Mouse (Mus musculus) heart, adult 2 months (tissue): Measurements from ENCODE around the gene Pprc1. TPM values are rescaled to one million over a fixed set of nuclear protein-coding genes. Genes with fewer than 3 reads are reported as not detected.
A peak's percentile ranks its signal among the peaks of the same experiment; 100 is the strongest.

Experiments
- DNase-seq, 2 experiments: peaks; one replicate each; pipeline ENCODE4 v3.0.0; 2021
- H3K27ac ChIP-seq: fragments of 200-600 bp; 2 replicates; pipeline ENCODE4 v1.8.1; 2022
- H3K27me3 ChIP-seq: fragments of 200-500 bp; 2 replicates; pipeline ENCODE4 v1.6.1; 2012; ENCODE audit warnings: mild to moderate bottlenecking, low read length, inconsistent platforms, mixed read lengths; ENCODE audit not compliant: control insufficient read depth, insufficient read depth
- H3K36me3 ChIP-seq: fragments of 200-500 bp; 2 replicates; pipeline ENCODE4 v1.6.1; 2012; ENCODE audit warnings: low read length, inconsistent platforms; ENCODE audit not compliant: control insufficient read depth, insufficient read depth
- H3K4me1 ChIP-seq: fragments of 200-500 bp; 2 replicates; pipeline ENCODE4 v1.6.1; 2011; ENCODE audit warnings: low read length; ENCODE audit not compliant: control insufficient read depth, insufficient read depth
- H3K4me3 ChIP-seq: fragments of 200-600 bp; 2 replicates; pipeline ENCODE4 v1.8.1; 2022
- H3K79me2 ChIP-seq: fragments of 200-500 bp; replicated peaks from 2 replicates; pipeline ENCODE4 v1.6.1; 2012; ENCODE audit warnings: mild to moderate bottlenecking, inconsistent platforms, low read length, moderate library complexity, mixed read lengths; ENCODE audit not compliant: control insufficient read depth, insufficient read depth
- H3K9ac ChIP-seq: fragments of 200-500 bp; 2 replicates; pipeline ENCODE4 v1.6.1; 2012; ENCODE audit warnings: low read depth, mild to moderate bottlenecking, control low read depth, inconsistent platforms, low read length, mixed read lengths
- CTCF ChIP-seq: fragments of 200-600 bp; IDR thresholded peaks from 2 replicates; pipeline ENCODE4 v1.8.1; 2022; ENCODE audit warnings: antibody characterized with exemption, mild to moderate bottlenecking, moderate library complexity
- EP300 ChIP-seq: fragments of 200-500 bp; IDR thresholded peaks from 2 replicates; pipeline ENCODE4 v1.6.1; 2011; ENCODE audit warnings: low read depth, low read length, control low read depth; ENCODE audit not compliant: insufficient read depth
- POLR2A ChIP-seq: fragments of 200-500 bp; IDR thresholded peaks from 2 replicates; pipeline ENCODE4 v1.6.1; 2011; ENCODE audit warnings: mild to moderate bottlenecking, low read depth, low read length, control low read depth; ENCODE audit not compliant: insufficient read depth
- WGBS: fragments of 180-500 bp; shearing (Covaris S2); methylation state at CpG from one replicate; pipeline ENCODE4 v1.1.7; 2018; 5-methylcytosine and 5-hydroxymethylcytosine counted together
- intact Hi-C: fragments of 180-260 bp; cut with DNase I; formaldehyde crosslinking; loops from one replicate; pipeline ENCODE4 v1.15.1; 2025
- polyA plus RNA-seq: library from polyadenylated mRNA; depleted of rRNA; stranded (reverse); fragments of >200 nt; gene quantifications from 2 replicates; pipeline ENCODE4 v1.2.3, GENCODE M21; 2012
- total RNA-seq, 2 experiments: library from RNA; stranded (reverse); gene quantifications; 2 replicates each; pipeline ENCODE4 v1.2.3; 2021

The Pprc1 gene
- total and polyA plus RNA-seq, 3 experiments = 11.7 to 18.3 (median 15.0) TPM

- TF ChIP-seq CTCF = no peak
- TF ChIP-seq EP300 = no peak
- TF ChIP-seq POLR2A = no peak
- H3K36me3 ChIP-seq = peaks cover 9% of the 10 kb centered on the region; the same call in 1 of the 2 replicates
- H3K4me1 ChIP-seq = peaks cover 24% of the 10 kb centered on the region
- peaks cover 5% of the 10 kb centered on the region for H3K79me2 ChIP-seq
- DNase-seq = no peak
- intact Hi-C loops = no loop called here
- H3K9ac ChIP-seq = no peak overlapping the region
- no peak overlapping the region for H3K4me3 ChIP-seq
- no peak overlapping the region; the same call in 1 of the 2 replicates for H3K27ac ChIP-seq
- WGBS = 21% methylated on average over 6 of the region's 6 CpGs
- H3K27me3 ChIP-seq = no peaks in the 10 kb centered on the region
Observed at GRCm38 (mm10) chr19:46037243-46037924, 7.3 kb upstream of the Pprc1 start.

DNA sequence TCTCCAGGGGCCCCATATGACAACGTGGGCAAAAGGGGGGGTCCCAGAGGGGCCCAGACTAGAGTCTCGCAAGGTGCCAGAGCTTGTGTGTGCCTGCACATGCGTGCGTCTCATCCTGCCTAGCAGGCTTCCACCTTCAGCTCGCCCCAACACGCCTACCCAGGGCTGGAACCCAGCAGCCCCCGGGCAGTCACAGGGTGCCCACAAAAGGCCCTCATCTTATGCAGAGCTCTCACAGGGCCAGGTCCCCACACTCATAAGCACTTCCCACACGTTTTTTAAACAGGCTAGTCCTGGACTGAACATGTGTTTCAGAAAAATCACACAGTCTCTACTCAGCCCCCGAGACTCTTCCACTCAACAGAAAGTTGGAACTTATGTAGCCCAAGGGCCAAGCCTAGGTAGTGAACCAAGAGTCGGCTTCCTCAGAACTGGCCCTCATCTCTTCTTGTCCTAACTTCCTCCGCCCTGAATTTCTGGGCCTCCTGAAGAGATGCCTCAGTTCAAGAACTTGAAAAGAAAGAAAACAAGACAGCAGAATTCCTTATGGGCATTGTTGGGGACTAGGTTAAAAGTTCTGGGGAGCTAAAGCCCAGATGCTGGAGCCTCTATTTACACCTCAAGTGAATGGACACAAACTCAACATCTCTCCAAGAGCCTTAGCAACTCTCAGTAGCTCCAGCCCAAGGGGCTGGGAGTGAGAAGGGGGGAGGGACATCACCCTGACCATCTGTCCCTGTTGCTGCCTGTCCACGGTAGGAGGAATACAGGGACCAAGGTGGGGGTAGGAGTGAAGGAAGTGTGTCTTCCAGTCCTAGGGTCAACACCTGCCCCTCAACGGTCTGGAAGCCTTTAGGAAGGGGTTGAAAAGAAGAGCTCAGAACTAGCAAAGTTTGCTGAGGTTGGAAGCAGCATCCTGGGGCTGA, 6.5 kb upstream of the Pprc1 start:
- Histone ChIP-seq H3K79me2 (peaks cover 7% of the 10 kb centered on the region), H3K9ac (peak overlapping the region; percentile 60), H3K36me3 (peaks cover 11% of the 10 kb centered on the region), H3K4me1 (peaks cover 31% of the 10 kb centered on the region), H3K4me3 (peak overlapping the region; percentile 70; the same call in 1 of the 2 replicates), H3K27me3 (no peaks in the 10 kb centered on the region), H3K27ac (peak overlapping the region; percentile 85)
- intact Hi-C loops = no loop called here
- TF ChIP-seq EP300 (no peak), POLR2A (no peak), CTCF (no peak)
- DNase-seq = no peak
- WGBS = 18% methylated on average over 13 of the region's 13 CpGs

- H3K27ac ChIP-seq = peak overlapping the region; percentile 85
- DNase-seq = peak; percentile 44 to 49
- 3% methylated on average over 14 of the region's 17 CpGs for WGBS
- H3K79me2 ChIP-seq = peaks cover 7% of the 10 kb centered on the region
- intact Hi-C loops = no loop called here
- peaks cover 34% of the 10 kb centered on the region for H3K4me1 ChIP-seq
- H3K27me3 ChIP-seq = no peaks in the 10 kb centered on the region
- peak overlapping the region; percentile 60 for H3K9ac ChIP-seq
- H3K36me3 ChIP-seq = peaks cover 13% of the 10 kb centered on the region
- TF ChIP-seq POLR2A = no peak
- TF ChIP-seq EP300 = no peak
- no peak for TF ChIP-seq CTCF
- peak overlapping the region; percentile 70 for H3K4me3 ChIP-seq
Observed at GRCm38 (mm10) chr19:46038851-46039260, 5.8 kb upstream of the Pprc1 start.

DNA sequence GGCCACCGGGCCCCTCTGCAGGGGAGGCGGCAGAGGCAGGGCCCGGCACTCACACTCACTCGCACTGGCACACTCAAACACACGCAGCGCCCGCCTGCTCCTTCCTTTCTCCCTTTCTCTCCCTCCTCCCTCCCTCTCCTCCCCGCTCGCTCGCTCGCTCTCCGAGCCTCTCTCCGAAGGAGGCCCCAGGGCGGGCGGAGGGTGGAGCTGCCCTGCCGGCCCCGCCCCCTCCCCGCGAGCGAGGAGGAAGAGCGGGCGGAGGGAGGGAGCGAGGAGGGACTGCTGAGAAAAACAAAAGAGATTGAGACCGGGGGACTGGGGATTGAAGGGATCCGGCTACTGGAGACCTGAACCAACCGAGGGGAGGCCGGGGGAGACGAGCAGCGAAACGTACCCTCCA, 5.2 kb upstream of the Pprc1 start:
- H3K36me3 ChIP-seq = peaks cover 13% of the 10 kb centered on the region
- H3K9ac ChIP-seq = peak overlapping the region; percentile 83
- H3K4me3 ChIP-seq = peak overlapping the region; percentile 70
- no peaks in the 10 kb centered on the region for H3K27me3 ChIP-seq
- H3K4me1 ChIP-seq = peaks cover 34% of the 10 kb centered on the region
- peaks cover 7% of the 10 kb centered on the region for H3K79me2 ChIP-seq
- peak; percentile 93 for DNase-seq
- peak overlapping the region; percentile 85 for H3K27ac ChIP-seq
- WGBS = 3% methylated on average over 16 of the region's 30 CpGs
- TF ChIP-seq CTCF (no peak), EP300 (peak; percentile 53; the same call in 1 of the 2 replicates), POLR2A (peak; percentile 64)
- intact Hi-C loops = no loop called here

GRCm38 (mm10) chr19:46040149-46040902, 4.4 kb upstream of the Pprc1 start:
- H3K4me1 ChIP-seq = peaks cover 34% of the 10 kb centered on the region
- H3K27ac ChIP-seq = peak overlapping the region; percentile 85
- DNase-seq = peak in 1 of 2 experiments; percentile 43
- peak overlapping the region; percentile 83 for H3K9ac ChIP-seq
- TF ChIP-seq EP300 = no peak
- TF ChIP-seq POLR2A = no peak
- no peak for TF ChIP-seq CTCF
- H3K36me3 ChIP-seq = peaks cover 13% of the 10 kb centered on the region
- peak overlapping the region; percentile 70 for H3K4me3 ChIP-seq
- WGBS = 30% methylated on average over 14 of the region's 14 CpGs
- peaks cover 7% of the 10 kb centered on the region for H3K79me2 ChIP-seq
- intact Hi-C loops = loop anchor here (5.0 kb wide), 1 partner anchor 38 kb away; the partner anchor contains the start of gene Hps6
- no peaks in the 10 kb centered on the region for H3K27me3 ChIP-seq
